Mouse (Mus musculus): Measurements from ENCODE around the gene Sytl2. TPM values are rescaled to one million over a fixed set of nuclear protein-coding genes. Genes with fewer than 3 reads are reported as not detected.

The Sytl2 gene
- polyA plus RNA-seq, 1 experiment: 2.3 TPM

- Histone ChIP-seq H3K27ac (ENCODE audit: insufficient read depth, low read length) (no peak overlapping the region), H3K9me3 (replicated peaks; ENCODE audit: control insufficient read depth, insufficient read depth, low read length, poor library complexity, severe bottlenecking) (no peaks in the 10 kb centered on the region), H3K9ac (ENCODE audit: low read depth, poor library complexity, severe bottlenecking) (no peak overlapping the region), H3K27me3 (ENCODE audit: control insufficient read depth, insufficient read depth, low read length, poor library complexity, severe bottlenecking) (no peaks in the 10 kb centered on the region), H3K36me3 (ENCODE audit: control insufficient read depth, insufficient read depth, low read length, poor library complexity, severe bottlenecking) (no peaks in the 10 kb centered on the region), H3K4me1 (ENCODE audit: control insufficient read depth, insufficient read depth, low read length) (no peaks in the 10 kb centered on the region), H3K4me3 (ENCODE audit: low read depth, low read length) (no peak overlapping the region)
- TF ChIP-seq EP300 (IDR thresholded peaks at IDR 0.05; ENCODE audit: insufficient read depth, low read depth, low read length) (no peak), CTCF (IDR thresholded peaks at IDR 0.05; ENCODE audit: low read depth, low read length) (peak; percentile 54), POLR2A (IDR thresholded peaks at IDR 0.05; ENCODE audit: insufficient read depth, low read length) (no peak)
Observed at GRCm38 (mm10) chr7:90280274-90280875, 21.7 kb upstream of the Sytl2 start.

GRCm38 (mm10) chr7:90280878-90281277 lies 21.2 kb upstream of the Sytl2 start:
- TF ChIP-seq EP300 (IDR thresholded peaks at IDR 0.05; ENCODE audit: insufficient read depth, low read depth, low read length): no peak
- TF ChIP-seq POLR2A (IDR thresholded peaks at IDR 0.05; ENCODE audit: insufficient read depth, low read length): no peak
- TF ChIP-seq CTCF (IDR thresholded peaks at IDR 0.05; ENCODE audit: low read depth, low read length): no peak

DNA sequence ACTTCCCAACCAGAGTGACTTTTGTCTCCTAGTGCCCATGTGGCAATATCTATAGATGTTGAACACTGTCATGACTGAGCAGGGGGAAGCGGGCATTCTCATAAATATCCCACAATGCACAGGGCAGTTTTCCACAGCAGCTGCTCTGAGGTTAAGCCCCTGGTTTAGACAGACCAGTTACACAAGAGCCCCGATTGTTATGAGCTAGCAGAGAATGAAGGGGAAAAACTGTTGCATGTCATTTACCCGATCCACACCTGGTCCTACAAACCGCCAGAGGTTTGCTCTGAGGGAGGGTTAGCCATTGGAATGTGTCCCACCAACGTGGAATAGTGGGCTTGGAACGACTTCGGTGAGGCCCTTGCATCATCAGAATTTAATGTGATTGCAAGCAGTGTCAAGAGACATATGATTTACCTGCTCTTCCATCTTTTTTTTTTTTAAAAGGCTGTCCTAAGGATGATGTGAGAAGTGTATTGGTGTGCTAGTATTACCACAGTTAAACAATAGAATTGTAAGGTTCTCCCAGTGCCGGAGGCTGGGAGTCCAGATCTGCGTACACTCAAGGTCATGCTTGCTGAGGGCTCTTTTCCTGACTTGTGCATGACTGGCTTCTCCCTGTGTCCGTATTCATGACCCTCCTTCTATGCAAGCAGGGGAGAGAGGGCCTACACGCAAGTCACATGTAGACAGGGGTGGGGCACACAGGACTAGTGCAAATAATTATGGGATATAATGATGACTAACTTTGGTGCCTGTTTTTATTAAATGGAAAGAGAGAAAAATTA lies 20.1 kb upstream of the Sytl2 start:
- Histone ChIP-seq H3K4me1 (ENCODE audit: control insufficient read depth, insufficient read depth, low read length) (no peaks in the 10 kb centered on the region), H3K36me3 (ENCODE audit: control insufficient read depth, insufficient read depth, low read length, poor library complexity, severe bottlenecking) (no peaks in the 10 kb centered on the region), H3K9me3 (replicated peaks; ENCODE audit: control insufficient read depth, insufficient read depth, low read length, poor library complexity, severe bottlenecking) (no peaks in the 10 kb centered on the region), H3K27me3 (ENCODE audit: control insufficient read depth, insufficient read depth, low read length, poor library complexity, severe bottlenecking) (no peaks in the 10 kb centered on the region), H3K27ac (ENCODE audit: insufficient read depth, low read length) (no peak overlapping the region), H3K4me3 (ENCODE audit: low read depth, low read length) (no peak overlapping the region), H3K9ac (ENCODE audit: low read depth, poor library complexity, severe bottlenecking) (no peak overlapping the region)
- TF ChIP-seq EP300 (IDR thresholded peaks at IDR 0.05; ENCODE audit: insufficient read depth, low read depth, low read length) (no peak), POLR2A (IDR thresholded peaks at IDR 0.05; ENCODE audit: insufficient read depth, low read length) (no peak), CTCF (IDR thresholded peaks at IDR 0.05; ENCODE audit: low read depth, low read length) (no peak)

More at GRCm38 (mm10) chr7:90280878-90281277, 21.2 kb upstream of the Sytl2 start:
- H3K27me3 ChIP-seq (ENCODE audit: control insufficient read depth, insufficient read depth, low read length, poor library complexity, severe bottlenecking): no peaks in the 10 kb centered on the region
- H3K4me3 ChIP-seq (ENCODE audit: low read depth, low read length): no peak overlapping the region
- no peaks in the 10 kb centered on the region for H3K4me1 ChIP-seq (ENCODE audit: control insufficient read depth, insufficient read depth, low read length)
- H3K9ac ChIP-seq (ENCODE audit: low read depth, poor library complexity, severe bottlenecking): no peak overlapping the region
- no peaks in the 10 kb centered on the region for H3K36me3 ChIP-seq (ENCODE audit: control insufficient read depth, insufficient read depth, low read length, poor library complexity, severe bottlenecking)
- no peaks in the 10 kb centered on the region for H3K9me3 ChIP-seq (replicated peaks; ENCODE audit: control insufficient read depth, insufficient read depth, low read length, poor library complexity, severe bottlenecking)
- no peak overlapping the region for H3K27ac ChIP-seq (ENCODE audit: insufficient read depth, low read length)

- Histone ChIP-seq H3K27me3 (ENCODE audit: control insufficient read depth, insufficient read depth, low read length, poor library complexity, severe bottlenecking) (no peaks in the 10 kb centered on the region), H3K9ac (ENCODE audit: low read depth, poor library complexity, severe bottlenecking) (no peak overlapping the region), H3K9me3 (replicated peaks; ENCODE audit: control insufficient read depth, insufficient read depth, low read length, poor library complexity, severe bottlenecking) (no peaks in the 10 kb centered on the region), H3K4me1 (ENCODE audit: control insufficient read depth, insufficient read depth, low read length) (no peaks in the 10 kb centered on the region), H3K27ac (ENCODE audit: insufficient read depth, low read length) (no peak overlapping the region), H3K4me3 (ENCODE audit: low read depth, low read length) (no peak overlapping the region), H3K36me3 (ENCODE audit: control insufficient read depth, insufficient read depth, low read length, poor library complexity, severe bottlenecking) (no peaks in the 10 kb centered on the region)
- TF ChIP-seq EP300 (IDR thresholded peaks at IDR 0.05; ENCODE audit: insufficient read depth, low read depth, low read length): no peak
- no peak for TF ChIP-seq CTCF (IDR thresholded peaks at IDR 0.05; ENCODE audit: low read depth, low read length)
- no peak for TF ChIP-seq POLR2A (IDR thresholded peaks at IDR 0.05; ENCODE audit: insufficient read depth, low read length)
Observed at GRCm38 (mm10) chr7:90282786-90283185, 19.3 kb upstream of the Sytl2 start.

DNA sequence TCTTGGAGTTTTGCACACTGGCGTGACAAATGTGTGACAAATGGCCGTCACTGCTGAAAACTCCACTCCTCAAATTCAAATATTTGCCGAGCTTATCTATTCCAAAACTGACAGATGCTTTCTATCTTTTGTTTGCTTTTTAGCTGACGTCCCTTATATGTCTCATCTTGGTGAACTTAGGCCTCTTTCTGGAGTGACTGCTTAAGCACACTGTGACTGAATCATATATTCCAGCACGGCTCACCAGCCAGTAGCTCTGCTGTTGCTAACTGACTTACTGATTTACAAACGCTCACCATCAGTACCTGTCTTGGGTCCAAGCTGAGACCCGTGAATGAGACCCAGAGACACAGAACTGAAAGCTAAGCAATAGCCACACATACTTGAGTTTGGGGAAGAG lies 17.3 kb upstream of the Sytl2 start:
- no peaks in the 10 kb centered on the region for H3K4me1 ChIP-seq (ENCODE audit: control insufficient read depth, insufficient read depth, low read length)
- no peak overlapping the region for H3K4me3 ChIP-seq (ENCODE audit: low read depth, low read length)
- H3K36me3 ChIP-seq (ENCODE audit: control insufficient read depth, insufficient read depth, low read length, poor library complexity, severe bottlenecking): no peaks in the 10 kb centered on the region
- H3K27ac ChIP-seq (ENCODE audit: insufficient read depth, low read length): no peak overlapping the region
- no peak for TF ChIP-seq POLR2A (IDR thresholded peaks at IDR 0.05; ENCODE audit: insufficient read depth, low read length)
- no peak for TF ChIP-seq EP300 (IDR thresholded peaks at IDR 0.05; ENCODE audit: insufficient read depth, low read depth, low read length)
- no peak for TF ChIP-seq CTCF (IDR thresholded peaks at IDR 0.05; ENCODE audit: low read depth, low read length)
- no peak overlapping the region for H3K9ac ChIP-seq (ENCODE audit: low read depth, poor library complexity, severe bottlenecking)
- H3K9me3 ChIP-seq (replicated peaks; ENCODE audit: control insufficient read depth, insufficient read depth, low read length, poor library complexity, severe bottlenecking): no peaks in the 10 kb centered on the region
- no peaks in the 10 kb centered on the region for H3K27me3 ChIP-seq (ENCODE audit: control insufficient read depth, insufficient read depth, low read length, poor library complexity, severe bottlenecking)

DNA sequence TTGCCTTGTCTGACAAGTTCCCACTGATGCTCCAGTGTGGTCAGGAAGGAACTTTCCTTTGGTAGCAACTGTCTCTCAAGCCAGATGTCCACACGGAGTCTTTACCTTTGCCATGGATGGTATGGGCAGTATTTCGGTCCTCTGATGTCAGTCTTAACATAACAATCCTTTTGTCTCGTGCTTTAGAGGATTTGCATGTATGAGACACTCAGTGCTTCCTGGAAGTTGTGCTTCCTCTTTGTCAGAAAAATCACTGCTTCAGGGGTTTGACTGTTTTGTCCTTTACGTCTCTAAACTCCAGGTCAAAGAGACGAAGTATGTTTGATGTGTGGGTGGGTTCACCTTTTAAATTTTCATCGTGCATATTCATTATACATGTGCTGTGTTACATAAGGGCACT lies 10.2 kb upstream of the Sytl2 start:
- H3K4me1 ChIP-seq (ENCODE audit: control insufficient read depth, insufficient read depth, low read length): no peaks in the 10 kb centered on the region
- H3K27ac ChIP-seq (ENCODE audit: insufficient read depth, low read length): no peak overlapping the region
- H3K9me3 ChIP-seq (replicated peaks; ENCODE audit: control insufficient read depth, insufficient read depth, low read length, poor library complexity, severe bottlenecking): no peaks in the 10 kb centered on the region
- no peak overlapping the region for H3K9ac ChIP-seq (ENCODE audit: low read depth, poor library complexity, severe bottlenecking)
- H3K36me3 ChIP-seq (ENCODE audit: control insufficient read depth, insufficient read depth, low read length, poor library complexity, severe bottlenecking): no peaks in the 10 kb centered on the region
- no peaks in the 10 kb centered on the region for H3K27me3 ChIP-seq (ENCODE audit: control insufficient read depth, insufficient read depth, low read length, poor library complexity, severe bottlenecking)
- H3K4me3 ChIP-seq (ENCODE audit: low read depth, low read length): no peak overlapping the region
- TF ChIP-seq POLR2A (IDR thresholded peaks at IDR 0.05; ENCODE audit: insufficient read depth, low read length): no peak
- no peak for TF ChIP-seq EP300 (IDR thresholded peaks at IDR 0.05; ENCODE audit: insufficient read depth, low read depth, low read length)
- no peak for TF ChIP-seq CTCF (IDR thresholded peaks at IDR 0.05; ENCODE audit: low read depth, low read length)

All from ES-Bruce4 (cell line).